Mouse (Mus musculus) retina, postnatal 1 day (tissue): ENCODE measurements around the gene Prpf19.

Experiments
- DNase-seq: peaks from one replicate; pipeline ENCODE4 v3.0.0-alpha.2; 2012

Prpf19 gene

GRCm38 (mm10) chr19:10896849-10897248 lies 1.8 kb downstream of the Prpf19 start:
- no peak for DNase-seq

GRCm38 (mm10) chr19:10897491-10897890 lies 2.5 kb downstream of the Prpf19 start:
- no peak for DNase-seq

- no peak for DNase-seq
Measured at GRCm38 (mm10) chr19:10900315-10900714, 5.3 kb downstream of the Prpf19 start.

GRCm38 (mm10) chr19:10901046-10901445 lies 6.0 kb downstream of the Prpf19 start:
- DNase-seq, result no peak

- no peak for DNase-seq
Measured at GRCm38 (mm10) chr19:10904512-10904911, 9.5 kb downstream of the Prpf19 start.

GRCm38 (mm10) chr19:10904927-10905727 lies 10.1 kb downstream of the Prpf19 start:
- DNase-seq, result peak; percentile 80

GRCm38 (mm10) chr19:10905728-10906000 lies 10.6 kb downstream of the Prpf19 start:
- peak; percentile 84 for DNase-seq

- DNase-seq, result peak; percentile 60
Measured at GRCm38 (mm10) chr19:10907891-10908290, 12.9 kb downstream of the Prpf19 start.

GRCm38 (mm10) chr19:10909087-10909721 lies 14.2 kb downstream of the Prpf19 start:
- no peak for DNase-seq

GRCm38 (mm10) chr19:10914291-10914690 lies 19.3 kb downstream of the Prpf19 start:
- no peak for DNase-seq

- no peak for DNase-seq
Measured at GRCm38 (mm10) chr19:10914870-10915269, 19.8 kb downstream of the Prpf19 start.

- no peak for DNase-seq
Measured at GRCm38 (mm10) chr19:10916506-10916905, 21.5 kb downstream of the Prpf19 start.

GRCm38 (mm10) chr19:10918321-10918991 lies 23.4 kb downstream of the Prpf19 start:
- no peak for DNase-seq

- no peak for DNase-seq
Measured at GRCm38 (mm10) chr19:10920532-10920931, 25.5 kb downstream of the Prpf19 start, which contains the start of gene Zp1. Zp1 (minus strand) TSS chr19:10920632.

- DNase-seq, result no peak
Measured at GRCm38 (mm10) chr19:10921058-10921457, 26.0 kb downstream of the Prpf19 start.

- DNase-seq, result no peak
Measured at GRCm38 (mm10) chr19:10924220-10924619, 29.2 kb downstream of the Prpf19 start.

GRCm38 (mm10) chr19:10926123-10926621 lies 31.1 kb downstream of the Prpf19 start:
- peak; percentile 69 for DNase-seq

- peak; percentile 57 for DNase-seq
Measured at GRCm38 (mm10) chr19:10926666-10927065, 31.6 kb downstream of the Prpf19 start.

- no peak for DNase-seq
Measured at GRCm38 (mm10) chr19:10930641-10931040, 35.6 kb downstream of the Prpf19 start.

- no peak for DNase-seq
Measured at GRCm38 (mm10) chr19:10935029-10935428, 40.0 kb downstream of the Prpf19 start.

- no peak for DNase-seq
Measured at GRCm38 (mm10) chr19:10936077-10936476, 41.0 kb downstream of the Prpf19 start.

- no peak for DNase-seq
Measured at GRCm38 (mm10) chr19:10937110-10937563, 42.1 kb downstream of the Prpf19 start, which contains the start of gene Ptgdr2. Ptgdr2 (plus strand) TSS chr19:10937160.

GRCm38 (mm10) chr19:10938771-10939170 lies 43.7 kb downstream of the Prpf19 start:
- DNase-seq, result no peak
